8 mouse cellular contexts compared by ENCODE assay signal in genomic region chr2:127831401-127832102, GRCm38 (mm10). TPM values are rescaled to one million over a fixed set of nuclear protein-coding genes. Genes with fewer than 3 reads are reported as not detected.
DNase-seq lines count a peak whose midpoint lies in the region; ATAC-seq and TF ChIP-seq lines count a peak whose summit lies in the region.

Gene Bub1, minus strand, starts transcription at chr2:127831865.

- DNase-seq in A20 (ENCODE audit: low read depth, low spot score): peak; percentile 95
- DNase-seq in liver, adult 2 months (ENCODE audit: extremely low read depth, low read depth, low spot score): peak; percentile 70
- DNase-seq in splenic B cell, adult 2 months (ENCODE audit: low read depth, low spot score): peak; percentile 96

- H3ac ChIP-seq in myocyte (ENCODE audit: control insufficient read depth, insufficient read length): no peak within 1 kb of the TSS

- H3K27ac ChIP-seq in bone marrow macrophage, adult 2 months (ENCODE audit: insufficient read depth, low read depth, low read length): peak within 1 kb of the TSS; percentile 79
- 0 out of 2 replicates have a peak within 1 kb of the TSS, but pooled peaks have one; percentile 2 for H3K27ac ChIP-seq in embryonic fibroblast, embryonic 13.5 days (ENCODE audit: insufficient read depth, low read length)
- H3K27ac ChIP-seq in heart, embryonic 11.5 days (ENCODE audit: low read depth, low read length): no peak within 1 kb of the TSS
- no peak within 1 kb of the TSS for H3K27ac ChIP-seq in kidney, embryonic 16.5 days (ENCODE audit: low read length)
- no peak within 1 kb of the TSS for H3K27ac ChIP-seq in liver, adult 2 months (replicated peaks; ENCODE audit: insufficient read depth, low read depth, low read length)

- peak within 1 kb of the TSS; percentile 100 for H3K4me3 ChIP-seq in bone marrow macrophage, adult 2 months (ENCODE audit: insufficient read depth, low read length)
- H3K4me3 ChIP-seq in embryonic fibroblast, embryonic 13.5 days (ENCODE audit: insufficient read depth, low read length): peak within 1 kb of the TSS; percentile 95
- H3K4me3 ChIP-seq in heart, embryonic 11.5 days (ENCODE audit: low read depth, low read length): peak within 1 kb of the TSS; percentile 74
- peak within 1 kb of the TSS; percentile 83 for H3K4me3 ChIP-seq in kidney, embryonic 16.5 days (ENCODE audit: low read length)
- H3K4me3 ChIP-seq in liver, adult 2 months (ENCODE audit: insufficient read depth, low read depth, low read length): peak within 1 kb of the TSS; percentile 56
- H3K4me3 ChIP-seq in myocyte: peak within 1 kb of the TSS; percentile 80

- no peaks in the 10 kb centered on the region for H3K27me3 ChIP-seq in heart, embryonic 11.5 days (ENCODE audit: control insufficient read depth, insufficient read depth, low read length)
- no peaks in the 10 kb centered on the region for H3K27me3 ChIP-seq in kidney, embryonic 16.5 days (ENCODE audit: insufficient read depth, low read length)
- H3K27me3 ChIP-seq in liver, adult 2 months (ENCODE audit: control insufficient read depth, insufficient read depth, low read length): no peaks in the 10 kb centered on the region
- H3K27me3 ChIP-seq in myocyte (ENCODE audit: control insufficient read depth, insufficient read depth, insufficient read length): no peaks in the 10 kb centered on the region
- no peaks in the 10 kb centered on the region for H3K27me3 ChIP-seq in splenic B cell, adult 2 months (ENCODE audit: control insufficient read depth, insufficient read depth, low read length, poor library complexity, severe bottlenecking)

- no peak for TF ChIP-seq CTCF in bone marrow macrophage, adult 2 months (IDR thresholded peaks at IDR 0.05; ENCODE audit: low read depth, low read length)
- TF ChIP-seq CTCF in embryonic fibroblast, embryonic 13.5 days (IDR thresholded peaks at IDR 0.05; ENCODE audit: borderline replicate concordance, insufficient read depth, low read length): no peak
- TF ChIP-seq CTCF in liver, adult 2 months (IDR thresholded peaks at IDR 0.05; ENCODE audit: low read depth, low read length): no peak

- TF ChIP-seq POLR2A in bone marrow macrophage, adult 2 months (IDR thresholded peaks at IDR 0.05; ENCODE audit: borderline replicate concordance, low read depth, low read length): no peak
- peak; percentile 30; the same call in 1 of the 2 replicates for TF ChIP-seq POLR2A in embryonic fibroblast, embryonic 13.5 days (IDR thresholded peaks at IDR 0.05; ENCODE audit: low read depth, low read length)
- 0 out of 2 replicates have a peak, but pooled peaks have one; percentile 19 for TF ChIP-seq POLR2A in liver, adult 2 months (IDR thresholded peaks at IDR 0.05; ENCODE audit: extremely low read depth, insufficient read depth, low read length)
- peak; percentile 38 for TF ChIP-seq POLR2A in myocyte (IDR thresholded peaks at IDR 0.05; ENCODE audit: insufficient read length, low read depth)

- peak; percentile 91 for ATAC-seq in heart, embryonic 11.5 days (replicated peaks; ENCODE audit: insufficient number of reproducible peaks, low FRiP score, low TSS enrichment)
- peak; percentile 99 for ATAC-seq in kidney, embryonic 16.5 days (ENCODE audit: low FRiP score, low TSS enrichment)

- WGBS in heart, embryonic 11.5 days (ENCODE audit: insufficient replicate concordance): under 1% methylated on average over 56 of the region's 56 CpGs
- under 1% methylated on average over 50 of the region's 56 CpGs for WGBS in kidney, embryonic 16.5 days
- WGBS in liver, adult 2 months: under 1% methylated on average over 56 of the region's 56 CpGs

- peak within 1 kb of the TSS; percentile 66 for H3K4me2 ChIP-seq in heart, embryonic 11.5 days
- H3K4me2 ChIP-seq in kidney, embryonic 16.5 days (replicated peaks; ENCODE audit: low read depth, low read length): peak within 1 kb of the TSS; percentile 62
- H3K4me2 ChIP-seq in myocyte (ENCODE audit: low read depth): peak within 1 kb of the TSS; percentile 78

- peak within 1 kb of the TSS; percentile 73 for H3K9ac ChIP-seq in heart, embryonic 11.5 days (ENCODE audit: low read depth, low read length)
- peak within 1 kb of the TSS; percentile 76 for H3K9ac ChIP-seq in kidney, embryonic 16.5 days (replicated peaks; ENCODE audit: low read length)
- H3K9ac ChIP-seq in liver, adult 2 months (ENCODE audit: low read depth, low read length): no peak within 1 kb of the TSS

- H3K36me3 ChIP-seq in heart, embryonic 11.5 days (ENCODE audit: control insufficient read depth, insufficient read depth, low read length): no peaks in the 10 kb centered on the region
- no peaks in the 10 kb centered on the region for H3K36me3 ChIP-seq in kidney, embryonic 16.5 days (ENCODE audit: insufficient read depth, low read length)
- H3K36me3 ChIP-seq in liver, adult 2 months (ENCODE audit: control insufficient read depth, insufficient read depth, low read length): no peaks in the 10 kb centered on the region
- peaks cover 8% of the 10 kb centered on the region for H3K36me3 ChIP-seq in myocyte (ENCODE audit: control insufficient read depth, insufficient read depth)
- no peaks in the 10 kb centered on the region for H3K36me3 ChIP-seq in splenic B cell, adult 2 months (ENCODE audit: control insufficient read depth, insufficient read depth, low read length, poor library complexity, severe bottlenecking)

- H3K4me1 ChIP-seq in bone marrow macrophage, adult 2 months (ENCODE audit: control insufficient read depth, insufficient read depth, low read length): peaks cover 3% of the 10 kb centered on the region
- H3K4me1 ChIP-seq in embryonic fibroblast, embryonic 13.5 days (ENCODE audit: control insufficient read depth, insufficient read depth, low read length): no peaks in the 10 kb centered on the region
- no peaks in the 10 kb centered on the region for H3K4me1 ChIP-seq in heart, embryonic 11.5 days (ENCODE audit: control insufficient read depth, insufficient read depth, low read length)
- peaks cover 8% of the 10 kb centered on the region; the same call in 1 of the 2 replicates for H3K4me1 ChIP-seq in kidney, embryonic 16.5 days (ENCODE audit: insufficient read depth, low read length)
- H3K4me1 ChIP-seq in liver, adult 2 months (ENCODE audit: control insufficient read depth, insufficient read depth, low read length): peaks cover 2% of the 10 kb centered on the region; the same call in 1 of the 2 replicates

- no peaks in the 10 kb centered on the region for H3K9me3 ChIP-seq in heart, embryonic 11.5 days (replicated peaks; ENCODE audit: control insufficient read depth, low read length)
- H3K9me3 ChIP-seq in kidney, embryonic 16.5 days (ENCODE audit: low read length): no peaks in the 10 kb centered on the region

- H3K79me2 ChIP-seq in liver, adult 2 months (ENCODE audit: control insufficient read depth, insufficient read depth, low read length): no peaks in the 10 kb centered on the region
- peaks cover 22% of the 10 kb centered on the region for H3K79me2 ChIP-seq in myocyte (ENCODE audit: control insufficient read depth, insufficient read depth)

TF ChIP-seq in myocyte, 11 proteins besides CTCF, POLR2A, EP300 and RAD21:
- TF ChIP-seq E2F4 (IDR thresholded peaks at IDR 0.05; ENCODE audit: insufficient read depth) (peak; percentile 100), MYOD1 (IDR thresholded peaks at IDR 0.05; ENCODE audit: control insufficient read depth in 1 of 3, insufficient read length in 2 of 3, low read depth in 2 of 3) (no peak), POLR2AphosphoS2 (IDR thresholded peaks at IDR 0.05; ENCODE audit: insufficient read length, low read depth) (no peak), SRF (IDR thresholded peaks at IDR 0.05; ENCODE audit: control insufficient read depth, insufficient read length, low read depth) (no peak), CEBPB (IDR thresholded peaks at IDR 0.05; ENCODE audit: insufficient read depth, poor library complexity, severe bottlenecking) (no peak), TCF3 (IDR thresholded peaks at IDR 0.05; ENCODE audit: insufficient read length, low read depth) (no peak), MYOG (IDR thresholded peaks at IDR 0.05; ENCODE audit: control insufficient read depth in 1 of 3, insufficient read depth in 1 of 3, insufficient read length in 2 of 3, low read depth in 2 of 3) (no peak), MAX (IDR thresholded peaks at IDR 0.05; ENCODE audit: low read depth) (no peak), USF1 (IDR thresholded peaks at IDR 0.05; ENCODE audit: low read depth) (peak; percentile 34), REST (IDR thresholded peaks at IDR 0.05; ENCODE audit: insufficient read depth, insufficient read length) (no peak), TCF12 (IDR thresholded peaks at IDR 0.05; ENCODE audit: insufficient read depth, poor library complexity, severe bottlenecking) (no peak)
TF ChIP-seq in myocyte: peak in this region for 2.

RNA-seq across cellular contexts. Expression of gene Bub1, which starts in this region (rescaled TPM):
- 20.5 and 23.5 TPM in 2 replicates for polyA plus RNA-seq in bone marrow macrophage, adult 2 months (2012; ENCODE audit: insufficient read depth, insufficient read length, missing spikeins)
- polyA plus RNA-seq in embryonic fibroblast, embryonic 13.5 days (2011; ENCODE audit: insufficient read length, low read depth, missing spikeins): 33.6 and 62.4 TPM in 2 replicates
- 19.2 and 24.7 TPM in 2 replicates for polyA plus RNA-seq in heart, embryonic 11.5 days (2014; fragmentation: Nextera tagmentation; extraction: Ambion mirVana)
- 56.4 and 61.7 TPM in 2 replicates for polyA plus RNA-seq in kidney, embryonic 16.5 days (2015; fragmentation: Nextera tagmentation; extraction: Ambion mirVana)
- total RNA-seq in liver, adult 2 months (2014; rRNA removed): 0.18 and 0.47 TPM in 2 replicates
- polyA plus RNA-seq in liver, adult 2 months (2012; rRNA removed): 0.06 TPM in 2 replicates
- polyA plus RNA-seq in myocyte (2012; fragmentation: generic; extraction: Trizol): 4.3 TPM

Comparison
In these comparisons a context has a peak if more than half of its experiments do, and no peak if none do; other contexts are left out.
1. Peak in DNase-seq and H3K4me3 ChIP-seq in liver, adult 2 months; RNA of the gene not detected or under 1 TPM.
2. H3K27ac ChIP-seq: peak in bone marrow macrophage, adult 2 months (single experiment) and embryonic fibroblast, embryonic 13.5 days (single experiment); none in heart, embryonic 11.5 days (single experiment), kidney, embryonic 16.5 days (single experiment) and liver, adult 2 months (single experiment).
3. Peak in every context shown above with its lines, with median percentiles within 50 percentile points of each other: DNase-seq, H3K4me3 ChIP-seq and H3K4me2 ChIP-seq.